Mouse (Mus musculus): Measurements from ENCODE around the gene Ptar1.
"Not testable (repeated sequence)": the region's sequence is repeated elsewhere in the genome, so short reads cannot be mapped to it uniquely, and the experiment has no call there.

Gene Ptar1

DNA sequence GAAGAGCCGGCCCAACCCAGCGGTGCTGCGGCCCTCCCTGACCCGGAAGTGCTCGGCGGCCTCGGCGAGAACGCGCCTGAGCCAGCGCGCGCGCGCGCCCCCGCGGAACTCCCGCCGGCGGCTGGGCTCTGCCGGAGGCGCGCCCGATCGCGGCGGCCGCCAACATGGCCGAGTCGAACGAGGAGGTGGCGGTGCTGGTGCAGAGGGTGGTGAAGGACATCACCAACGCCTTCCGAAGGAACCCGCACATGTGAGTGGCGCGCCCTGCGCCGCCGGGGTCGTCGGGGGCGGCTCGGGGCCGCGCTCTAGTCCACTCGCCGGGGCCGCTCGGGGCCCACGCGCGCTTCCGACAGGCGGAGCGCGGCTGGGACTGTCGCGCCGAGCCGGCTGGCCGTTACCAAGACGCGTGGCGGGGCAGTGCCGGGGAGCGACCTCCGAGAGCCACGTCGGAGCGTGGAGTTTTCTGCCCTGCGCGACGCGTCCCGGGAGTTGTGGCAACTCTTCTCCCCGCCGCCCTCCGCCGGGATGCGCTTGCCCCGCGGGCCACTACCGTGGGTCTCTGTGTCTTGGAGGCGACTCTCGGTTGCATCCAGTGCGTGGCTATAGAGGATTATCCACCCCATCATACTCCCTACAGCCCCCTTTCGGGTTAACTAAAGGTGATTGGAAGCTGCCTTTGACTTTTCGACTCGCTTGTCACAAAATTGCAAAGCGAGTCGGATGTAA is at the start of gene Ptar1:
Gene Ptar1 (plus strand): TSS at position 134 of the 726 bp plus-strand sequence.
- peak; percentile 93 to 98 for DNase-seq (ENCODE audit: inconsistent age in 2 of 2, low spot score in 1 of 2)

DNA sequence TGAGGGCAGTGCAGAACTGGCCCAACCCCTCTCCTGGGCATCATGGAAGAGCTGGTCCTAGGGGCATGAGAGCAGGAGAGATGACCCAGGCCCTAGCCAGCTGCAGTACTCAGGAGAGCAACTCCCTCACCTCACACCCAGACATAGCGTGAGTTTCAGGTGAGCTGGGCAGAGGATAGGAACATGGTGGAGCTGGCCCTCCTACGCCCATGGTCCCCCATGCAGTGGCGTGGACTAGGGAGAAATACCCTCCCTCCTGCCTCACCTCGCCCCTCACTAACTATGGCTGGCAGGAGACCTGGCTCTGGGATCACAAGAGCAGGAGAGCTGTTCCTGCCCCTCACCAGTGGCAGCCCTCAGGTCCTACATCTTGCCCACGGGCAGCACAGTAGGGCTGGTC is 43.4 kb upstream of the Ptar1 start:
- DNase-seq (ENCODE audit: inconsistent age in 2 of 2, low spot score in 1 of 2) = no peak

DNA sequence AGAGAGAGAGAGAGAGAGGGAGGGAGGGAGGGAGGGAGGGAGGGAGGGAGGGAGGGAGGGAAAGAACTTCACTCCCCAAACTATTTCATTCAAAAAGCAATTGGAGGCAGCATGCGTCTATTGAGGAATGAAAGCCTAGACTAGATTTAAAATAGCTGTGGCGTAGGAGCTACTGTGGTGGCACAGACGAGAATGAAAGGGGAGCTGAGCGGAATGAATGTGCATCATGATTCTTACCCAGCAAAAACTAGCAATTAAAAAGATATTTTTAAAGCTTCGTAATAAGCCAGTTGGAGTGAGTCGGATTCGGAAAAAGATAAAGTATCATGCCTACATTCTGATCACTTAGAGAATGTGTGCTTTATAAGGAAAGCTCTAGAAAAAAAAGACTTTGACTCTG is 41.9 kb upstream of the Ptar1 start:
- DNase-seq (ENCODE audit: inconsistent age in 2 of 2, low spot score in 1 of 2) = no peak

GRCm38 (mm10) chr19:23647308-23647707 is 39.9 kb upstream of the Ptar1 start:
- DNase-seq (ENCODE audit: inconsistent age in 2 of 2, low spot score in 1 of 2) = no peak

DNA sequence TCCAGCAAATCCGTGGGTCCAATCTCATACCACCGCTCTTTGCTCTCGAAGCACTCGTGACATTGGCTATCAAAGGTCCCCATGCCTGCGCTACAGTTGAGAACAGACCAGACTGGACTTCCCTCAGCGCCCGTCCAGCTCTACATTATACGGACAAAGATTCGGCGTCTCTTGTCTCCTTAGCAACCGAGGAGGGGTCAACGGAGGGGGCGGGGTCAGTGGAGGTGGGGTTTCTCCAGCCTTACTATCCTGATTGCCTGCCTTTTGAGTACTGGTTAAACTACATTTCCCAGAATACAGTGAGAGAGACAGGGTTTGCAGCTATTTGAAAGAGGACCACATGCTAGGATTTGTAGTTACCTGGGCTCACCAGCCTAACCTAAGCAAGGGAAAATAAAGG is 34.6 kb upstream of the Ptar1 start, which contains the start of gene 1700028P14Rik:
Gene 1700028P14Rik (minus strand): TSS at position 169 of the 400 bp plus-strand sequence.
- DNase-seq (ENCODE audit: inconsistent age in 2 of 2, low spot score in 1 of 2) = peak; percentile 37 to 81

DNA sequence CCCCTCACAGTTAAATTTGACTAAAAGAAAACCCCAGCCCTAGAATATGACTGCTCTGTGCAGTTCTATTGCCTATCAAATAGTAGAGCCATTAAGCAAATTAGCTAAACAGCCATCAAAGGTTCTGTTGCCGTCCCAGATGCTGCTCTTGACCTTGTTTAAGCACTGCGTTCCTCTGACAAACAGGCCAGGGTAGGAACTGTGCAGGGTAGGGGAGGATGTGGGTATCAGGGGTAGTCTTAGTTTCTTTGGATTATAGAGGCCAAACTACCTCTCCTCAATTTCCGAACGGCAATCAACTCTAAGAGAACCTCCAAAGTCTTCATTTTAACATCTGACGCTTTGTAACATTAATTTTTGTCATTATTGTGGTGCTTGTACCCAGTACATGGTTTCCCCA is 34.1 kb upstream of the Ptar1 start:
- DNase-seq (ENCODE audit: inconsistent age in 2 of 2, low spot score in 1 of 2) = no peak

DNA sequence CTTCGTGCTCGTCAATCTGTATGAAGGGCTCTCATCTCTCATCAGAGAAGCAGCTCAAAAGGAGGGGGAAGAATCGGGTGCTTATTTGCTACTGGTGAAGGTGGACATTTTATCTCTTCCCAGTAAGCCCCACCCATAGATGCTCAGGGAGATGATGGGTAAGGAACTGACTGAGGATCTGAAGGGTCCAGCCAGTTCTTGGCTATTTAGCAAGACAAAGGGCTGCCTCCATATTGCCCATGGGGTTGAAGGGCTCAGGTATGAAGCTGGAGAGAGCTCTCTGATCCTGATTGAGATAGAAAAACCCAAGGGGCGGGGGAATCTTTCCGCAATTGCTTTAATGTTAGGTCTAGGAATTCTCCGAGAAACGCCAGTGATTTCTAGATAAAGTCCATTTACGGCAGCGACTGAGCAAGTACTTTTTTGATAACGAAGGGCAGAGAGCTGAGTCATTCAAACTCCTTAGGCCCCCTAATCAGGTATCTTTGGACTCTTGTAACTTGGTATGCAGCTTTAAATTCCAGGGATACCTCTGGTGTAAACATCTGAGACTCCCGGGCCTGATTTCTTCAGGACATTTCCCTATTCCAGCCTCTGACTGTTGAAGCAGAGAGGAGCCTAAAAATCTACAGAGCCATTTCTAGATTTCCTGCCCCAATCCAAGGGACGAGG is 29.8 kb upstream of the Ptar1 start:
- no peak for DNase-seq (ENCODE audit: inconsistent age in 2 of 2, low spot score in 1 of 2)

DNA sequence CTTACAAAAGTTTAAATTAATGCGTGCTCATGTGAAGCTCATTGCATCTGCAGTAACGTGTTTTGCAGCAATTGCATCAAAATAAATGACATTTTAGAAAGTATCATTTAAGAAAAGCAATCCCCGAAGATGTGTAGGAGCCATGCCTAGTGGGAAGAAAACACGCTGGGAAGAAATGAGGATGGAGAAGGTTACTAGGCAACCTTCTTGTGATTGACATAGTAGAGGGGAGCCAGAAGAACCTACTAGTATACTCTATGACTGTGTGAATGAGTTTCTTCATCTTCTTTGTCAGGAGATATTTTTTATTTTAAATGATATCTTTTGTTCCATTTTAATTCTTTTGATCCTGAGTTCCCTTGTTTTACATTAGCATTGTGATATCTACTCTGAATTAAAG is 28.9 kb upstream of the Ptar1 start:
- no peak for DNase-seq (ENCODE audit: inconsistent age in 2 of 2, low spot score in 1 of 2)

DNA sequence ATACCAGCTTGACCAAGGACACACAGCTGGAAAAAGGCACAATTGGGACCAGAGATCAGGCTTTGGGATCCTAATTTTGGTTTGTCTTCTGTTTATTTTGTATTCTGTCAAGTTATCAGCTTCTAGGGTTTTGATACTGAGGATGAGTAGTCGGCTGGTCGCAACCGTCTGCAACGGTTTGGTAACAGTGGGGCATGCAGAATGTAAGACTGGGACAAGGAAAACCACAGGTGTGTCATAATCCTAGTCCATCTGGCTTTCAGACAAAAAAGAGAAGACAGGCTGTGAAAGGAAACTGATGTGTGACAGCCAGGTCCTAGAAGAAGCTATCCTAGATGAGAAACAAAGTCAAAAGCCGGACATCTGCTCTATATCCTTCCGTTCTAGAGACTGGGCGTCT is 23.1 kb upstream of the Ptar1 start:
- no peak for DNase-seq (ENCODE audit: inconsistent age in 2 of 2, low spot score in 1 of 2)

DNA sequence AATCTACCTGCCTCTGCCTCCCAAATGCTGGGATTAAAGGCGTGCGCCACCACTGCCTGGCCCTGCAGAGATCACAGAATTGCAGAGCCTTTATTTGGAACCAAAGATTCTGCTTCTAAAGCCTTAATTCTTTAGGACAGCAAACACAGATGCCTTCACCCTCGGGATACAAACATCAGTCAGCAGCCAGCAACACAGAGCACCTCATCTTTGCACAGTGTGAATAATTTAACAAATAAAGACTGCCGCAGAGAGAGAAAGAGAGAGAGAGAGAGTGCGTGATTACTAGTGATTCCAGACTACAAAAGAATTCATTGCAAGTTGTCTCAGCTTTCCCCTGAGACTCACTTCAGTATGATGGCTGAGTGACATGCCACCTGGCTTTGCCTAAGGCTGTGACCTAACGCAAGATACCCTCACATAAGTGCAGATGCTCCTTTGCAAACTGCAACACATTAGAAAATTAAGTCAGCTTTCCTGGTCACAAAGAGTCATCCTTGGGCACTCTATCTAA is 19.0 kb upstream of the Ptar1 start:
- DNase-seq (ENCODE audit: inconsistent age in 2 of 2, low spot score in 1 of 2) = no peak

DNA sequence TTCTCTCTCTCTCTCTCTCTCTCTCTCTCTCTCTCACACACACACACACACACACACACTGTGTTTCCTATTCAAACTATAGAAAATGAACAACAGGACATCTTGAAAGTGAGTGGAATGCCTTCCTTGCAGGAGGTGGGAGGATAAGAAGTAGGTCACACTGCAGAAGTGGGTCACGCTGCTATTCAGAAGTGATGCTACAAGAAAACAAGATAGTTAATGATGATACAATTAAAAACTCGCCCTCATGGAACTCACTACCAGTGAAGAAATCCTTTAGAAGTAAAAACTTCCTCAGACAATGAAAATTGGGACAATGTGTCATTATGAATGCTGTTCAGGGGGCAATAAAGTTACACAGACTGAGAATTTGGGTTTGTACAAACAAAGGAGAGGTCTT is 14.2 kb upstream of the Ptar1 start:
- no peak for DNase-seq (ENCODE audit: inconsistent age in 2 of 2, low spot score in 1 of 2)

DNA sequence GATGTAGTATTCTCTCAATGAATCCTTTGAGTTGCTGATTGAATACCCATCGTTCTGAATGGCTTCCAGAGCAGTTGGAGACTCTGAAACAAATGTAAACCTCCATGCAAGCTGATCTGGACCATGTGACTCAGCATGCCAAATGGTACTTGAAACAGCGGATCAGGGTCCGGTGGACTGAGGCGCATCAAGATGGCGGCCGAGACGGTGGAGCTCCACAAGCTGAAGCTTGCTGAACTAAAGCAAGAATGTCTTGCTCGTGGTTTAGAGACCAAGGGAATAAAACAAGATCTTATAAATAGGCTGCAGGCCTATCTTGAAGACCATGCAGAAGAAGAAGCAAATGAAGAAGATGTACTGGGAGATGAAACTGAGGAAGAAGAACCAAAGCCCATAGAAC is 11.6 kb upstream of the Ptar1 start:
- DNase-seq (ENCODE audit: inconsistent age in 2 of 2, low spot score in 1 of 2) = not testable (repeated sequence)

GRCm38 (mm10) chr19:23686962-23687295 is 300 bp upstream of the Ptar1 start:
- DNase-seq (ENCODE audit: inconsistent age in 2 of 2, low spot score in 1 of 2) = no peak

- peak in 1 of 2 experiments; percentile 48 for DNase-seq (ENCODE audit: inconsistent age in 2 of 2, low spot score in 1 of 2)
Measured at GRCm38 (mm10) chr19:23688421-23688946, 1.3 kb downstream of the Ptar1 start.

DNA sequence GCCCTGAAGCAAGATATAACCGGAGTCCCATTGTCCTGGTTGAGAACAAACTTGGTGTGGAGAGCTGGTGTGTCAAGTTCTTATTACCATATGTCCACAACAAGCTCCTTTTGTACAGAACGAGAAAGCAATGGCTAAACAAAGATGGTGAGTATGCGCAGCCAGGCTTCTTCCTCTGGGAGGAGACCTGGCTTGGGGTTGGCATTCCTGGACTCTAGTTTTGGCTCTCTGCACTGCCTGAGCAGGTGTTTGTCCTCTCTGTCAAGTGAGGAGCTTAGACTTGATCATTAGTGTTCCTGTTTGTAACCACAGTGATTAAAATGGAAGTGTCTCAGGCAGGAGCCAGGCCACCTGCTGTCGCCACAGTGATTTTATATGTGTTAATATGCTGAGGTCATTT is 7.1 kb downstream of the Ptar1 start:
- no peak for DNase-seq (ENCODE audit: inconsistent age in 2 of 2, low spot score in 1 of 2)

DNA sequence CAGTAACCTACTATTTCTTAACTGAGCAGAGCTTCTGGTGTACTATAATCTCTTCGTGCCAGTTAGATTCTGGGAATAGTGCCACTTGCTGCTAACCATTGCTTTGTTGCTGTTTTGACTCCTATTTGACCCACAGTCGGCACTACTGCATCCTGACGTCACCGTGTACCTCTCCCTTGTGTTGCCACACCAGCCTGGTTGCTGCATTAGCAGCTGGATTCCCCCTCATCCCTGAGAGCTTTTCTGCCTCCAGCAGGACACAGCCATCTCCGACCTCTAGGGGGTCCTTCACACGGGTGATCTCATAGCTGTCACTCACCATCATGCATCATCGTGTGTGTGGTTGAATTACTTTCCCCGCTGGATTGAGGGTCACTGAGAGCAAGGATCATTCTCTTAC is 10.6 kb downstream of the Ptar1 start:
- DNase-seq (ENCODE audit: inconsistent age in 2 of 2, low spot score in 1 of 2) = peak; percentile 41 to 86

DNA sequence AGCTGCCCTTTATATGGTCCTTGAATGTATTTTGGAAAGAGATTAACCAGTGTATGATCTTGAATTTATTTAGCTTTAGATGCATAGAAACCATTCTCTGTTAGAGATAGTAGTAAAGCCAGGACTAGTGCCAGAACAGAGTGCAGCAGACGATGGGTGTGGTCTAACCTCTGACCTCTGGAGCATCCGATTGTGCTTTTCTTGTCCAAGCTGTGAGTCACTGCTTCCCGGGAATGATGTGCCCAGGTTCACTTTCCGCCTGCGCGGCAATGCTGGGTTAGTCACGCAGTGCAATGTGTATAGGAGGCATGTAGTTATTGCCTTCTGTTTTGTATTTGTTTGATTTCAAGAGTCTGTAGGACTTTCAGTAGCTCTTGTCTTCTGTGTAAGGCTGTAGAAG is 11.1 kb downstream of the Ptar1 start:
- DNase-seq (ENCODE audit: inconsistent age in 2 of 2, low spot score in 1 of 2) = peak; percentile 34 to 72

GRCm38 (mm10) chr19:23699131-23699530 is 11.9 kb downstream of the Ptar1 start:
- DNase-seq (ENCODE audit: inconsistent age in 2 of 2, low spot score in 1 of 2) = no peak

GRCm38 (mm10) chr19:23702896-23703295 is 15.7 kb downstream of the Ptar1 start:
- DNase-seq (ENCODE audit: inconsistent age in 2 of 2, low spot score in 1 of 2) = no peak

DNA sequence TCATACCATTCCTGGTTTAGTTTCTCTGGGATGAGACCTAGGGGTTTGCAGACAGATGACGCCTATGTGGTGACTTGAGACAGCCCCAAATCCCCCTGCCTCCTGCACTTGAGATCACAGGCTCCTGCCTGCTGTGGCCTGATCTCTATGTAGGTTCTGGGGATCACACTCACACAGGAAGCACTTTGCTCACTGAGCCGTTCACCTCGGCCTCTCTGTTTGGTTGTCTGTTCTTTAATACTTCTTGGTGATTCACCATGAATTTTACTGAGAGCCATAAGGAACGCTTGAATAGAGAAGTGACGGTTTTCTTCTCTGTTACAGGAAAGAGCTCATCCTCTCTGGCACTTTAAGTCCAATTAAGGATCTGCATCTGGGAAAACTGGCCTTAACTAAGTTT is 18.2 kb downstream of the Ptar1 start:
- no peak for DNase-seq (ENCODE audit: inconsistent age in 2 of 2, low spot score in 1 of 2)

GRCm38 (mm10) chr19:23746506-23746905 is 59.3 kb downstream of the Ptar1 start:
- no peak for DNase-seq (ENCODE audit: inconsistent age in 2 of 2, low spot score in 1 of 2)

DNA sequence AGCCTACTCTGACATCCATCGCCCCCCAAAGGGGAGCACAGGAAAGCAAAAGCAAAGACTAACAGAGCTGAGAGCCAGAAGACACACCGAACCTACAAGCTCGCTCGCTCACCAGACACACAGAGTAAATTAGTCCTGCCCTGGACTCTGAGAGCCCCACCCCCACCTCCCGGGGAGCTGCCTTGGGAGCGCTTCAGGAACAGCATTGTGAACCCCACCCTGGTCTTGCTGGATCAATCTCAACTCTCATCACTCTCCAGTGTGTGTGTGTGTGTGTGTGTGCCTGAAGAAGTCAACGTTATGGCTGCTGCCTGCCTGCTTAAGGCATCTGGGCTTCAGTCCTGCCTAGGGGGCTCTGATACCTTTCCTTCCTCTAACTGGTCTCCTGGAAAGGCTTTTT is 69.8 kb downstream of the Ptar1 start:
- DNase-seq (ENCODE audit: inconsistent age in 2 of 2, low spot score in 1 of 2) = peak; percentile 11 to 29
